8 mouse cellular contexts compared by ENCODE assay signal in the genomic region with DNA sequence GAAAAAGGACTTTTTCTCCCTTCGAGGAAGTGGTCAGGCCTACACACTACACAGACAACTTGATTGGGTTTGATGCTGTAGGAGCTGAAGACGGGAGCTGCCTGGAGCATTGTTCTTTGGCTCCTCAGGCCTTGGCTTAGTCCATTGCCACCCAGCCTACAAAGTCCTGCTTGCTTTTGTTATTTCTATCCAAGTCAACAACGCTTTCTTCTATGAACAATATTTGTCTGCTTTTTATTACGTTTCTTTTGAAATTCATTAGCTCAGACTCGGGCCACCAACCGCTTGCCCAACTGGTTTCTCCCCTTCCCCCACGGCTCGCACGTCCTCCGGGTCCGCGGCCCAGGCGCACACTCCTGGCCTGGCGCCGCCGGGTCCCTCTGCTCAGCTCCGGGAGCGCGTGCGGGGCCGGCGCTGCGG. TPM values are rescaled to one million over a fixed set of nuclear protein-coding genes. Genes with fewer than 3 reads are reported as not detected.
DNase-seq lines count a peak whose midpoint lies in the region; ATAC-seq lines count a peak whose summit lies in the region.

No protein-coding gene starts in this region.

- intact Hi-C loops in left cerebral cortex, postnatal 10 days (cut with DNase I) = loop anchor here (5.0 to 10.0 kb wide), 3 partner anchors 275 to 872 kb away; no protein-coding TSS in a partner anchor

- no peaks in the 10 kb centered on the region for H3K9me3 ChIP-seq in forebrain, embryonic 14.5 days (replicated peaks; ENCODE audit: control insufficient read depth, low read length)
- H3K9me3 ChIP-seq in liver, embryonic 12.5 days (replicated peaks) = no peaks in the 10 kb centered on the region
- no peaks in the 10 kb centered on the region for H3K9me3 ChIP-seq in stomach, embryonic 15.5 days

- under 1% methylated on average over 23 of the region's 23 CpGs for WGBS in forebrain, embryonic 14.5 days
- WGBS in liver, embryonic 12.5 days (ENCODE audit: insufficient replicate concordance) = under 1% methylated on average over 17 of the region's 23 CpGs
- WGBS in stomach, embryonic 15.5 days = under 1% methylated on average over 22 of the region's 23 CpGs

- H3K4me3 ChIP-seq in forebrain, embryonic 14.5 days (ENCODE audit: low read depth, low read length) = peak overlapping the region; percentile 95
- H3K4me3 ChIP-seq in liver, embryonic 12.5 days = peak overlapping the region; percentile 77
- H3K4me3 ChIP-seq in stomach, embryonic 15.5 days (replicated peaks) = peak overlapping the region; percentile 77

- peak overlapping the region; percentile 64 for H3K4me2 ChIP-seq in forebrain, embryonic 14.5 days (ENCODE audit: low read length)
- H3K4me2 ChIP-seq in liver, embryonic 12.5 days = peak overlapping the region; percentile 70
- H3K4me2 ChIP-seq in stomach, embryonic 15.5 days = peak overlapping the region; percentile 47

- peak; percentile 64 for DNase-seq in left cerebral cortex, adult 11 months (ENCODE audit: low spot score)
- no peak for DNase-seq in left cerebral cortex, postnatal 10 days (ENCODE audit: extremely low spot score in 1 of 2, low spot score in 2 of 2)
- peak; percentile 75 for DNase-seq in adipocyte (ENCODE audit: low spot score)
- DNase-seq in forebrain, embryonic 14.5 days (ENCODE audit: low spot score) = no peak
- DNase-seq in ovary, adult 18-20 months (ENCODE audit: low spot score) = no peak
- DNase-seq in layer of hippocampus, adult 9-11 months = no peak

- peak; percentile 30 for ATAC-seq in forebrain, embryonic 14.5 days
- ATAC-seq in liver, embryonic 12.5 days = no peak; the same call in 1 of the 2 replicates
- ATAC-seq in stomach, embryonic 15.5 days (ENCODE audit: insufficient read depth, low FRiP score, low read depth) = peak; percentile 24

- H3K9ac ChIP-seq in forebrain, embryonic 14.5 days (ENCODE audit: low read length) = peak overlapping the region; percentile 99
- H3K9ac ChIP-seq in liver, embryonic 12.5 days = peak overlapping the region; percentile 97
- H3K9ac ChIP-seq in stomach, embryonic 15.5 days = peak overlapping the region; percentile 2; the same call in 1 of the 2 replicates

- H3K27ac ChIP-seq in forebrain, embryonic 14.5 days (ENCODE audit: low read depth, low read length) = peak overlapping the region; percentile 100
- peak overlapping the region; percentile 100 for H3K27ac ChIP-seq in liver, embryonic 12.5 days
- H3K27ac ChIP-seq in stomach, embryonic 15.5 days = peak overlapping the region; percentile 100

- H3K36me3 ChIP-seq in forebrain, embryonic 14.5 days (ENCODE audit: control insufficient read depth, insufficient read depth, low read length) = peaks cover 2% of the 10 kb centered on the region
- peaks cover 3% of the 10 kb centered on the region for H3K36me3 ChIP-seq in liver, embryonic 12.5 days
- H3K36me3 ChIP-seq in stomach, embryonic 15.5 days = no peaks in the 10 kb centered on the region

- no peaks in the 10 kb centered on the region; the same call in 1 of the 2 replicates for H3K4me1 ChIP-seq in forebrain, embryonic 14.5 days (ENCODE audit: control insufficient read depth, insufficient read depth, low read length)
- peaks cover 2% of the 10 kb centered on the region; the same call in 1 of the 2 replicates for H3K4me1 ChIP-seq in liver, embryonic 12.5 days
- H3K4me1 ChIP-seq in stomach, embryonic 15.5 days = 0 out of 2 replicates have a peak, but pooled peaks cover 2% of the 10 kb centered on the region

- H3K27me3 ChIP-seq in forebrain, embryonic 14.5 days (replicated peaks; ENCODE audit: control insufficient read depth, insufficient read depth, low read length) = no peaks in the 10 kb centered on the region
- H3K27me3 ChIP-seq in liver, embryonic 12.5 days (replicated peaks) = no peaks in the 10 kb centered on the region
- H3K27me3 ChIP-seq in stomach, embryonic 15.5 days (replicated peaks) = no peaks in the 10 kb centered on the region

RNA-seq across cellular contexts. Expression of a gene that starts 0.5 kb away (rescaled TPM):
- total RNA-seq in left cerebral cortex, postnatal 10 days (2021) = 10 to 100 TPM; 28.1 to 30.4 TPM
- 56.0 and 77.6 TPM in 2 replicates for polyA plus RNA-seq in forebrain, embryonic 14.5 days (2014; fragmentation: Nextera tagmentation; extraction: Ambion mirVana)
- polyA plus RNA-seq in liver, embryonic 12.5 days (2016; fragmentation: Nextera tagmentation; extraction: Ambion mirVana) = 18.8 and 21.5 TPM in 2 replicates
- polyA plus RNA-seq in stomach, embryonic 15.5 days (2015; fragmentation: Nextera tagmentation; extraction: Ambion mirVana) = 45.7 and 56.6 TPM in 2 replicates

Comparison
In these comparisons a context has a peak if more than half of its experiments do, and no peak if none do; other contexts are left out.
1. DNase-seq: peak in left cerebral cortex, adult 11 months (single experiment) and adipocyte (single experiment); none in left cerebral cortex, postnatal 10 days (0 of 2), forebrain, embryonic 14.5 days (single experiment), ovary, adult 18-20 months (single experiment) and layer of hippocampus, adult 9-11 months (single experiment).
2. H3K9ac ChIP-seq: peak in every context shown above with its lines; median percentile 99 in forebrain, embryonic 14.5 days; 97 in liver, embryonic 12.5 days; 2 in stomach, embryonic 15.5 days.
3. Peak in every context shown above with its lines, with median percentiles within 50 percentile points of each other: H3K27ac ChIP-seq, H3K4me2 ChIP-seq and H3K4me3 ChIP-seq.